Mouse (Mus musculus): ENCODE results near the gene Gart. TPM values are rescaled to one million over a fixed set of nuclear protein-coding genes. Genes with fewer than 3 reads are reported as not detected.

Gart gene
- 10 to 100 TPM; 47.4 to 51.2 TPM for total RNA-seq (2021)
- long read RNA-seq, transcript Gart-209 (22 exons, 3,276 nt): minor isoform, 15 of 69 reads
- long read RNA-seq, transcript Gart-201 (22 exons, 3,518 nt): major isoform, 26 of 69 reads
- long read RNA-seq, transcript Gart-202 (11 exons, 1,865 nt): minor isoform, 16 of 69 reads
- long read RNA-seq, partial matches to known transcripts: 5 of 69 reads
- long read RNA-seq, other reads (novel, unspliced or antisense): 7 of 69 reads

GRCm38 (mm10) chr16:91646681-91647419 is at the start of gene Gart:
TSS of gene Gart (minus strand) at chr16:91646952.
- peak; percentile 93 for DNase-seq (ENCODE audit: low spot score in 2 of 2)

DNA sequence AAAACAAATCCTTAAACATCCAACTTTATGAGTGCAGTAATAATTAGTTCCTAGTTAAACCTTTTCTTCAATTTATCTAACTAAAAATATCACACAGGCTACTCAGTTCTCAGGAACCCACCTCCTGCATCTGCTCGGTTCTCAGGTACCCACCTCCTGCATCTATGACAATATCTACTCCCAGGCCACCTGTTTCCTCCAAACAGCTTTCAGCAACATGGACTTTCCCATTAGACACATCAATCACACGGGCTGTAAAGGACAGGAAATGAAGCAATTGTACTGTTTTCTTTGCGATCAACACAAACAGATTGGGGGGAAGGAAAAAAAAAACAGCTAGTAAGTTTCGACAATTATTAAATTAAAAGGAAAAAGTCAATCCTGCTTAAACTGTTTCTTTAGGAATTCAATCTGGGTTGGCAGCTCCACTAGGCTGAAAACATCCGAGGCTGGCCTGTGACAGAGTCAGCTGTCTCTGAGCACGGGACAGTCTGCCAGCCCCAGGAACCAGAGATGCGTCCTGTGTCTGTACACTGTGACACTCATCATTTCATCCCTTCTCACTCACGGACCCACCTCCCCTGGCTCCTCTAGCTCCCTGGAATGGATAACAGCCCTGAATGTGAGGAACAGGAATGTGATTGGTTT is 48.5 kb upstream of the Gart start:
- no peak for DNase-seq (ENCODE audit: low spot score in 2 of 2)

DNA sequence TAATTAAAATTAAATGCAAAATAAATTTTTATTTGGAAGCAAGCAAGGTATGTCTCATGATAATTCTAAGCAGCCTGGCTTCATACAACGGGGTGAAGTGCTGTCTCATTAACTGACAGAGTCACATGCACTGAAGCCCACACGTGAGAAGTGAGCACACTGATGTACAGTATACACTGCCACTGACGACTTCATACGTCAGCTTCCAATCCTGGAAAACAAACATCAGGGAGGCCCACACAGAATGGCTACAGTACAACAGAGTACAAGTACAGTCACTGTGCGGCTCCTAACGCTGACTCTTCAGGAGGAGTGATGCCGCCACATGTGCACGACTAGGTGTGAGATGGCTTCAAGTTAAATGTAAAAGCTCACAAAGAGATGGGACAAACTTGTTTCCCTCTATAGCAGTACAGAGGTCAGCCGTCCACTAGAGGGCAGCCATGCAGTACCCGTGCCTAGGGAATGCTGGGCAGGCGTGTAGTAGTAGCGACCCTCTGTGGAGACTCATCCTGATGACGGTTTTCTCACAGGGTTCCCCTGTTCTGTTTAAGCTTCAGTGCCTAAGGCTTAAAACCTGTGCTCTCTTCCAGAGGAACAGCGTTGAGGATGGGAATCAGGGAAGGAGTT is 47.8 kb upstream of the Gart start:
- DNase-seq (ENCODE audit: low spot score in 2 of 2): peak; percentile 44 to 81

GRCm38 (mm10) chr16:91689791-91690190 is 43.0 kb upstream of the Gart start:
- no peak for DNase-seq (ENCODE audit: low spot score in 2 of 2)

- peak; percentile 90 to 94 for DNase-seq (ENCODE audit: low spot score in 2 of 2)
Measured at GRCm38 (mm10) chr16:91688619-91689334, 42.0 kb upstream of the Gart start, which contains the start of gene Donson. TSS of gene Donson (minus strand) at chr16:91688770.

- no peak for DNase-seq (ENCODE audit: low spot score in 2 of 2)
Measured at GRCm38 (mm10) chr16:91688023-91688618, 41.4 kb upstream of the Gart start.

- no peak for DNase-seq (ENCODE audit: low spot score in 2 of 2)
Measured at GRCm38 (mm10) chr16:91686369-91686768, 39.6 kb upstream of the Gart start.

- DNase-seq (ENCODE audit: low spot score in 2 of 2): no peak
Measured at GRCm38 (mm10) chr16:91685526-91685925, 38.8 kb upstream of the Gart start.

- no peak for DNase-seq (ENCODE audit: low spot score in 2 of 2)
Measured at GRCm38 (mm10) chr16:91680656-91681055, 33.9 kb upstream of the Gart start.

GRCm38 (mm10) chr16:91678147-91678911 is 31.6 kb upstream of the Gart start:
- no peak for DNase-seq (ENCODE audit: low spot score in 2 of 2)

DNA sequence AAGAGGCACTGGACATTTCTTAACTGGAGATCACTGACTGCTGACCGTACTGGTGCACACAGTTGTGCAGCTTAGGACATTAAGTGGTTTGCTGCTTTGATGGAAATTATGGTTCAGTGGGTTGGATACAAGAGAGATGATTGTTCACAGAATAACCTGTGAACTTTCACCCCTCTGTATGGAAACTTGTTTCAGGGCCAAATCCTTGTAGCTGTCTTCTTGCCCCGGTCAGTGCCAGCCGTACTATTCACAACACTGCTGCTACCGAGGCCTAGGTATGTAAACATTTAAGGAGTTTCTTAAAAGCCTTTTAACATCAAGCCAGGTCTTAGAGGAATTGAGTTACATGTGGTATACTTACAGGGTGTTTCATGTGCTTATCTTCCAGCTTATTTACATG is 27.7 kb upstream of the Gart start:
- no peak for DNase-seq (ENCODE audit: low spot score in 2 of 2)

GRCm38 (mm10) chr16:91663795-91664194 is 17.0 kb upstream of the Gart start:
- no peak for DNase-seq (ENCODE audit: low spot score in 2 of 2)

DNA sequence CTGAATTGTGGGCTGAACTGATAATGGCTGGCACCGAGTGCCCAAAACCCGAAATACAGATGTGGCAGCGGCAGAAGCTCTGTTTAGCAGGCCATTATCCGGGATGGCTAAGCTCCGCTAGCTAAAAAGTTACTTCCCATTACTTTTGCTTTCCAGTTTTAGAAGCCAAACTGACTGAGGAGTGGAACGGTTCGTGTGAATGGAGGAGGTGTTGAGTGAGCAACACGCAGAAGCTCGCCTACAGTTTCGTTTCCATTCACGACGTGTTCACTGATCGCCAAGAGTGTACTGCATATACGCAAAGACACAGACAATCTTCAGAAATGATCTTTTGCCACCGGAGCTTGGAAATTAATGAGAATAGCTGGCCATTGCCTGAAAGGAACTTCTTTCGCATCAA is 15.6 kb upstream of the Gart start:
- no peak for DNase-seq (ENCODE audit: low spot score in 2 of 2)

DNA sequence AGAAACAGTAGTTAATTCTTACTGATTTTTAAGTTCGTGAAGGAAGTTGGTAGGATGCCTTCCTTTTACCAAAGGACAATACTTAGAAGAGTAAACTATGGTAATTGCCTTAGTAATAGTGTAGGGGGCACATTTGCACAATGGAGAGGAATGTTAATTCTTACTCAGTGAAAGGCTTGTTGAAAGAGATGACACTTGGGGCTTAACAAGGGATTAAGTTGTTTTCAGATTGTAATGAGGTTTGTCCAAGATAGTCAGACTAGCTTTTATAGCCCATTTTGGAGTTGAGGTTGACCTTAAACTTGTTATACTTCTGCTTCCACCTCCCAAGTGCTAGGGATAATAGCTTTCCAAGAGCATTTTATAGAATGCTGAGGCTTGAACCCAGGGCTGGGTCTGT is 14.6 kb upstream of the Gart start:
- DNase-seq (ENCODE audit: low spot score in 2 of 2): no peak

DNA sequence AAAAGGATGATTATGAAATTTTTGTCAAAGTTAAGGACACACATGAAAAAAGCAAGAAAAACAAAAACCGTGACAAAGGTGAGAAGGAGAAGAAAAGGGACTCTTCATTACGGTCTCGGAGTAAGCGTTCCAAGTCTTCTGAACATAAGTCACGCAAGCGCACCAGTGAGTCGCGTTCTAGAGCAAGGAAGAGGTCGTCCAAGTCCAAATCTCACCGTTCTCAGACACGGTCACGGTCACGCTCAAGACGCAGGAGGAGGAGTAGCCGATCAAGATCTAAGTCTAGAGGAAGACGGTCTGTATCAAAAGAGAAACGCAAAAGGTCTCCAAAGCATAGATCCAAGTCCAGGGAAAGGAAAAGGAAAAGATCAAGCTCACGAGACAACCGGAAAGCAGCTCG is 13.0 kb upstream of the Gart start:
- DNase-seq (ENCODE audit: low spot score in 2 of 2): no peak

DNA sequence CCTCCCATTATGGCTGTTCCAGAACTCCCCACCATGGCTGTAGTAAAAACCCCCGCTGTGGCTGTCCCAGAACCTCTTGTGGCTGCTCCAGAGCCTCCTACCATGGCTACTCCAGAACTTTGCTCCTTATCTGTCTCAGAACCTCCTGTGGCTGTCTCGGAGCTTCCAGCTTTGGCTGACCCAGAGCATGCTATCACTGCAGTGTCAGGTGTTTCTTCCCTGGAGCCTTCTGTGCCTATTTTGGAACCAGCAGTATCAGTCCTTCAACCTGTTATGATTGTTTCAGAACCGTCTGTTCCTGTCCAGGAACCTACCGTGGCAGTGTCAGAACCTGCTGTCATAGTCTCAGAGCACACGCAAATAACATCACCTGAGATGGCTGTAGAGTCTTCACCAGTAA is 11.7 kb upstream of the Gart start:
- DNase-seq (ENCODE audit: low spot score in 2 of 2): no peak

GRCm38 (mm10) chr16:91657285-91657684 is 10.5 kb upstream of the Gart start:
- no peak for DNase-seq (ENCODE audit: low spot score in 2 of 2)

- no peak for DNase-seq (ENCODE audit: low spot score in 2 of 2)
Measured at GRCm38 (mm10) chr16:91655285-91655684, 8.5 kb upstream of the Gart start.

- no peak for DNase-seq (ENCODE audit: low spot score in 2 of 2)
Measured at GRCm38 (mm10) chr16:91652191-91652590, 5.4 kb upstream of the Gart start.

DNA sequence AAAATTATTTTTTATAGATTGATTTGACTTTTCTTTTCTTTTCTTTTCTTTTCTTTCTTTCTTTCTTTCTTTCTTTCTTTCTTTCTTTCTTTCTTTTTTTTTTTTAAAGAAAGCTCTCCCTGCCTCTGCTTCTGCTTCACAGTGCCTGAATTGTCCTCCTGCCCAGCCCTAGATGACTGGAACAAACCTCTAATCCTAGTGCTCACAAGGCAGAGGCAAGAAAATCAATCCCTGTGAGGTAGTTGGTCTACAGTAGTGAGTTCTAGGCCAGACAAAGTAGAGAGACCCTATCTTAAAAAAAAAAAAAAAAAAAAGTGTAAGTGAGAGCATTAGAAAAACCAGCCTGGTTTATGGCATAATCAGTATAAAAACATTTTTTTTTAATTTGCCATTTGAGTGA is 3.0 kb upstream of the Gart start:
- DNase-seq (ENCODE audit: low spot score in 2 of 2): no peak
